Mouse (Mus musculus): Measurements from ENCODE around the gene Tiam2. TPM values are rescaled to one million over a fixed set of nuclear protein-coding genes. Genes with fewer than 3 reads are reported as not detected.
A peak's percentile ranks its signal among the peaks of the same experiment; 100 is the strongest.

Tiam2 gene
- polyA plus RNA-seq, 1 experiment from 2014 or later = 4.1 TPM

DNA sequence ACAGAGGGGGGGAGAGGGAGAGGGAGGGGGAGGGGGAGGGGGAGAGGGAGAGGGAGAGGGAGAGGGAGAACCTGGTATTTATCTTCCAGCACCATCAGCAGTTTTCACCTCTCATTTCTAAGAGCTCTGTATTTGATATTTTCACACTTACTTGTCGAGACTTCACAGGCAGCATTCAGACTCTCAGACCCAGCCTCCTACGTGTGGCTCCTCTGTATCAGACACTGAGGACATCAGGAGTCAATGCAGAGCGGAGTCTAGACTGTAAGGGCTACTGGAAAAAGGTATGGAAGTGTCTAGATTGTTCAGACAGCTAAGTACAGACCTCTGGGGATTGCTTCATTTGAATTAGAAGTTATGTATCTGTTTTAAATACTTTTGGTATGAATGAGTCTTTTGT is 203.2 kb downstream of the Tiam2 start:
- H3K4me1 ChIP-seq = no peaks in the 10 kb centered on the region
- no peak for ATAC-seq (replicated peaks)
- H3K27ac ChIP-seq = no peak overlapping the region
- no peak overlapping the region for H3K4me2 ChIP-seq
- H3K4me3 ChIP-seq = no peak overlapping the region
- WGBS = 65% methylated on average over 3 of the region's 3 CpGs
- H3K9ac ChIP-seq = no peak overlapping the region
- H3K36me3 ChIP-seq (replicated peaks) = no peaks in the 10 kb centered on the region
- no peaks in the 10 kb centered on the region for H3K9me3 ChIP-seq
- no peaks in the 10 kb centered on the region for H3K27me3 ChIP-seq (replicated peaks)

DNA sequence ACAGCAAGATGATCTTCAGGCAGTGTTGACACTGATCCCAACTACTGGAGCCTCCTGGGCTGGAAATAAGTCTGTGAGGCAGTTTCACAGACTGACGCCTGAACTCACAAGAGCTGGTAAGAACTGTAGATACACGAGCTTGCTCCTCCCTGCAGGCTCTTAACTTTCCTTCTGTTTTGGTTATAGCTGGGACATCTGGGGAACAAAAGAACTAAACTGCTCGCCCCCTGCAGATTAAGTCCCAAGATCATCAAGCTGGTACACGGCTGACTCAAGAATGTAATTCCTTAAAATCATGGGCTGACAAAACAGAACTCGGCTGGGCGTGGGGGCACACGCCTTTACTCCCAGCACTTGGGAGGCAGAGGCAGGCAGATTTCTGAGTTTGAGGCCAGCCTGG is 204.2 kb downstream of the Tiam2 start:
- H3K4me2 ChIP-seq = no peak overlapping the region
- no peaks in the 10 kb centered on the region for H3K9me3 ChIP-seq
- no peak overlapping the region for H3K27ac ChIP-seq
- H3K36me3 ChIP-seq (replicated peaks) = no peaks in the 10 kb centered on the region
- WGBS = 70% methylated on average over 7 of the region's 7 CpGs
- no peaks in the 10 kb centered on the region for H3K4me1 ChIP-seq
- ATAC-seq (replicated peaks) = no peak
- H3K4me3 ChIP-seq = no peak overlapping the region
- no peaks in the 10 kb centered on the region for H3K27me3 ChIP-seq (replicated peaks)
- H3K9ac ChIP-seq = no peak overlapping the region

- Histone ChIP-seq H3K4me2 (no peak overlapping the region), H3K36me3 (replicated peaks) (no peaks in the 10 kb centered on the region), H3K27me3 (replicated peaks) (no peaks in the 10 kb centered on the region), H3K9me3 (no peaks in the 10 kb centered on the region), H3K9ac (no peak overlapping the region), H3K4me3 (no peak overlapping the region), H3K4me1 (no peaks in the 10 kb centered on the region), H3K27ac (no peak overlapping the region)
- ATAC-seq (replicated peaks) = no peak
- WGBS = 76% methylated on average over 1 of the region's 1 CpGs
Measured at GRCm38 (mm10) chr17:3531641-3532040, 205.3 kb downstream of the Tiam2 start.

- Histone ChIP-seq H3K27me3 (replicated peaks) (no peaks in the 10 kb centered on the region), H3K4me1 (no peaks in the 10 kb centered on the region), H3K4me3 (no peak within 1 kb of the TSS), H3K9me3 (no peaks in the 10 kb centered on the region), H3K4me2 (no peak within 1 kb of the TSS), H3K9ac (no peak within 1 kb of the TSS), H3K36me3 (replicated peaks) (no peaks in the 10 kb centered on the region), H3K27ac (no peak within 1 kb of the TSS)
- WGBS = 85% methylated on average over 4 of the region's 4 CpGs
- no peak for ATAC-seq (replicated peaks)
Measured at GRCm38 (mm10) chr17:3532254-3532653, 205.9 kb downstream of the Tiam2 start, which contains the start of gene Cldn20. Cldn20 (plus strand) TSS chr17:3532554.

DNA sequence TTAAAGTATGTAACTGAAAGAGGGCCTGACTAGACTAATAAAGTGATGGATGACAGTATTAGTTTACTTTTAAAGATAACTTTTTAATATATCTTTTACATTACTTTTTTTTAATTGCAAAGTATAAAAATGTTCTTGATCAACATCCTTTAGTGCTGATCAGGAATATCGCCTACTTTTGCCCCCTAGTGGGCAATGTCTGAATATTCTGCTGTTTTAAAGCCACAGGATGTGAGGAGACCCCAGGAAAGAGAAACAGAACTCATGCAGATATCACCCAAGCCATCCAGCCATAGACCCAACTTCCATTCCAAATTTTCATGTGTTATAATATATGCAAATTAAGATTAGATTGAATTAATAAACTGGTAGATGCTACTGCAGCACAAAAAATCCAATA is 207.1 kb downstream of the Tiam2 start:
- 23% methylated on average over 1 of the region's 1 CpGs for WGBS
- H3K9ac ChIP-seq = no peak overlapping the region
- H3K9me3 ChIP-seq = no peaks in the 10 kb centered on the region
- no peak overlapping the region for H3K27ac ChIP-seq
- no peak for ATAC-seq (replicated peaks)
- H3K36me3 ChIP-seq (replicated peaks) = no peaks in the 10 kb centered on the region
- no peaks in the 10 kb centered on the region for H3K4me1 ChIP-seq
- no peak overlapping the region for H3K4me3 ChIP-seq
- no peak overlapping the region for H3K4me2 ChIP-seq
- no peaks in the 10 kb centered on the region for H3K27me3 ChIP-seq (replicated peaks)

DNA sequence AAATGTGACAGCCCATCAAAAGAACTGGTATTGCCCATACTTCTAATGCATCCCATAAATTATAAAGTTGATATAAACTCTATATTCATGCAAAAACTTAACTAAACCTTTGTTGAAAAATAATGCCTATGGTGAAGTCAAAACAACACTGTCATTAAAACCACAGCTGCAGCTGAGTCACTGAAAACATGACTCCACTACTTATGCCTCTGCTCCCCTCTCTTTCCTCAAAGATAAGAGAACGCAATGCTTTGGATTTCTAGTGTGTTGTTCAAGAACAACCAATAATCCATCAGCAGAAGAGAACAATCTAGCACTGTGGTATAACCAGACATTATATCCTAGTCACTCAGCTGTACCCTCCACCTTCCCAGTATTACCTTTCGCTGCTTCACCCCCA is 213.9 kb downstream of the Tiam2 start:
- Histone ChIP-seq H3K4me3 (no peak overlapping the region), H3K27me3 (replicated peaks) (no peaks in the 10 kb centered on the region), H3K36me3 (replicated peaks) (no peaks in the 10 kb centered on the region), H3K9ac (no peak overlapping the region), H3K9me3 (no peaks in the 10 kb centered on the region), H3K4me1 (no peaks in the 10 kb centered on the region), H3K27ac (no peak overlapping the region), H3K4me2 (no peak overlapping the region)
- ATAC-seq (replicated peaks) = no peak
- 97% methylated on average over 2 of the region's 2 CpGs for WGBS

GRCm38 (mm10) chr17:3541033-3541432 is 214.7 kb downstream of the Tiam2 start:
- H3K9me3 ChIP-seq = no peaks in the 10 kb centered on the region
- no peak overlapping the region for H3K4me3 ChIP-seq
- H3K4me2 ChIP-seq = no peak overlapping the region
- H3K36me3 ChIP-seq (replicated peaks) = no peaks in the 10 kb centered on the region
- no peaks in the 10 kb centered on the region for H3K4me1 ChIP-seq
- no peak for ATAC-seq (replicated peaks)
- no peak overlapping the region for H3K27ac ChIP-seq
- 86% methylated on average over 5 of the region's 5 CpGs for WGBS
- H3K9ac ChIP-seq = no peak overlapping the region
- H3K27me3 ChIP-seq (replicated peaks) = no peaks in the 10 kb centered on the region

DNA sequence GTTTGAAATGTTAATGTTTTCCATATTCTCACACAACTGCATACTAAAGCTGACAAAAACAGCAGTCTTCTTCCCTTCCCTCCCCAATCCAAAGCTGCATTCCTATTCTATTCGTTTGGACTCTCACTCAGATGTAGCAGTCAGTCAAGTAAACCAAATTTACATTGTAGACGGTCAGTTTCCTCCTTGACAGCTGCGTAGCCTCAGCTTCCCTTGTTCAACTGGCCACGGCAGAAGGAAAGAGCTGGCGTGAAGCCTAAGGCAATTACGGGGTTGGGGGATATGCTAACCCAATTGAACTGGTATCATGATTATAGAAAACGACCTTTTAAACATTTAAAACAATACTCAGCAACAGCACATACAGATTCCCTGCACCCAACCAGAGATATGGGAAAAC is 221.4 kb downstream of the Tiam2 start:
- H3K27ac ChIP-seq = no peak overlapping the region
- 68% methylated on average over 7 of the region's 7 CpGs for WGBS
- no peaks in the 10 kb centered on the region for H3K4me1 ChIP-seq
- H3K27me3 ChIP-seq (replicated peaks) = no peaks in the 10 kb centered on the region
- ATAC-seq (replicated peaks) = no peak
- H3K9me3 ChIP-seq = no peaks in the 10 kb centered on the region
- no peak overlapping the region for H3K9ac ChIP-seq
- H3K4me3 ChIP-seq = no peak overlapping the region
- H3K4me2 ChIP-seq = no peak overlapping the region
- no peaks in the 10 kb centered on the region for H3K36me3 ChIP-seq (replicated peaks)

DNA sequence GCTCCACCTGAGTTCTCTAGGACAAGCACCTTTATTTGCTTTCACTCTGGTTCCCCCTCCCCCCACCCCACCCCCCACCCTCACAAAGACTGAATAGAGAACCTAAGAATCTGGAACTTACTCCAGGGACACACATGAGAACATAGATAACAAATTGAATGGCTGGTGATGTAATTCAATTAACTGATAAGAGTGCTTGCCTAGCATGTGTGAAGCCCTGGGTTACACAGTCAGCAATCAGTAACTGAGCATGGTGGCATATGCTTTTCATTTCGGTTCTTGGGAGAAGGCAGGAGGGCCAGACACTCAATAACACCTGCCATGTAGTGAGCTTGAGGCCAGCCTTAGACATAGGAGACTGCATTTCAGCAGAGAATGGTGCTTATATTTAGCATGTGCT is 229.9 kb downstream of the Tiam2 start:
- Histone ChIP-seq H3K9ac (no peak overlapping the region), H3K4me1 (peaks cover 13% of the 10 kb centered on the region), H3K36me3 (replicated peaks) (no peaks in the 10 kb centered on the region), H3K4me2 (peak overlapping the region; percentile 73; the same call in 1 of the 2 replicates), H3K4me3 (no peak overlapping the region), H3K27ac (no peak overlapping the region), H3K27me3 (replicated peaks) (no peaks in the 10 kb centered on the region), H3K9me3 (no peaks in the 10 kb centered on the region)
- 77% methylated on average over 1 of the region's 1 CpGs for WGBS
- ATAC-seq (replicated peaks) = no peak

- Histone ChIP-seq H3K9ac (peak within 1 kb of the TSS; percentile 61), H3K27me3 (replicated peaks) (no peaks in the 10 kb centered on the region), H3K4me3 (peak within 1 kb of the TSS; percentile 76), H3K4me1 (peaks cover 13% of the 10 kb centered on the region), H3K9me3 (no peaks in the 10 kb centered on the region), H3K27ac (peak within 1 kb of the TSS; percentile 90), H3K4me2 (peak within 1 kb of the TSS; percentile 73), H3K36me3 (replicated peaks) (no peaks in the 10 kb centered on the region)
- ATAC-seq (replicated peaks) = peak; percentile 100
- under 1% methylated on average over 60 of the region's 60 CpGs for WGBS
Measured at GRCm38 (mm10) chr17:3557331-3558311, 231.2 kb downstream of the Tiam2 start, which contains the start of gene Tfb1m. Tfb1m (minus strand) TSS chr17:3557781.

DNA sequence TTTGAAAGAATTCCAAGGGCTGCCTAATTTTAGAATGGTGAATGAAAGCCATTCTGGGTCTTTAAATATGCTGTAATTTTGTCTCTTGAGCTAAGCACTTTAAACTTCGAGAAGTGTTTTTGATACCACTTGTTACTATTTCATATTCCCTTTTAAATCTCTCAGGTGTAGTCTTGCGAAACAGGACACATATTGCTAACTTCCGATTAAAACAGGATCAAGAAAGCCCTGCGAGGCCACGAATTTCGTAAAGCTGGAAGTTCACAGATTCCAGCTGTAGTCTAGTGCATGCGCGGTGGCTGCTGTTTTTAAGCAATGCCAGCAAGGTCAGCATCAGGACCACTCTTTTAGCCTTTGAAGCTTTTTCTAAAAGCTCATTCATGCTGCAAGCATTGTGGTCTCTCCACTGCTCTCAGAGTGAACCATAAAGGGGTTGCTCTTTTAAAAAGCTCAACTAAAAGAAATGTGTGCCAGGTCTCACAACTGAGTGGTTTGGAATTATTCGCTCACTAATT is 232.0 kb downstream of the Tiam2 start:
- peaks cover 13% of the 10 kb centered on the region for H3K4me1 ChIP-seq
- H3K4me3 ChIP-seq = peak overlapping the region; percentile 76
- peak overlapping the region; percentile 73 for H3K4me2 ChIP-seq
- H3K27me3 ChIP-seq (replicated peaks) = no peaks in the 10 kb centered on the region
- no peak for ATAC-seq (replicated peaks)
- 75% methylated on average over 9 of the region's 9 CpGs for WGBS
- no peaks in the 10 kb centered on the region for H3K36me3 ChIP-seq (replicated peaks)
- peak overlapping the region; percentile 69; the same call in 1 of the 2 replicates for H3K27ac ChIP-seq
- H3K9me3 ChIP-seq = no peaks in the 10 kb centered on the region
- H3K9ac ChIP-seq = no peak overlapping the region

DNA sequence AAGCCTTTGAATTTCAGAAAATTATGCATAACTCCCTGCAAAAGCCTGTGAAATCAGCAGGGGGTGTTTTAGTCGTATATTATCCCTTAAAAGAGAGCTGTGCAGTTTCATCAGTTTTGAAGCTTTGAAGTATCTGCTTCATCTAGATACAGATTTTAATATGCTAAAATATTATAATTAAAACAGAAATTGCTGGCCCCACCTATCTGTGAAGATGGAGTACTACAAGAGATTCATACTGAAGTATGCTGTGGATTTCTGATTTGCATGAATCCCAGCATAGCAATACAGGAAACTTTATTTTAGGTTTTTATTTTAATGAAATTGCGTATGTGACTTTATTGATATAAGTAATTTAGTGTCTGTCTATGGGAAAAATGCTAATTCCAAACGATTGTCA is 234.2 kb downstream of the Tiam2 start:
- 64% methylated on average over 3 of the region's 3 CpGs for WGBS
- no peak overlapping the region for H3K4me2 ChIP-seq
- no peak for ATAC-seq (replicated peaks)

More for the DNA sequence above, 234.2 kb downstream of the Tiam2 start:
- Histone ChIP-seq H3K9ac (no peak overlapping the region), H3K36me3 (replicated peaks) (no peaks in the 10 kb centered on the region), H3K4me3 (no peak overlapping the region), H3K4me1 (peaks cover 13% of the 10 kb centered on the region), H3K27me3 (replicated peaks) (no peaks in the 10 kb centered on the region), H3K9me3 (no peaks in the 10 kb centered on the region), H3K27ac (no peak overlapping the region)
